Mouse (Mus musculus) naive thymus-derived CD4-positive, alpha-beta T cell, adult 2 months (primary cell): ENCODE measurements at regions not wholly inside any gene's neighbourhood (a gene's known extent, or its start where the extent isn't known, plus 50 kb on each side); places are given as distances from the start of the nearest gene placed in this dataset.

ENCODE experiments used
- DNase-seq: peaks from one replicate; pipeline ENCODE4 v3.0.0-alpha.2; 2011; ENCODE audit warnings: low read depth

DNA sequence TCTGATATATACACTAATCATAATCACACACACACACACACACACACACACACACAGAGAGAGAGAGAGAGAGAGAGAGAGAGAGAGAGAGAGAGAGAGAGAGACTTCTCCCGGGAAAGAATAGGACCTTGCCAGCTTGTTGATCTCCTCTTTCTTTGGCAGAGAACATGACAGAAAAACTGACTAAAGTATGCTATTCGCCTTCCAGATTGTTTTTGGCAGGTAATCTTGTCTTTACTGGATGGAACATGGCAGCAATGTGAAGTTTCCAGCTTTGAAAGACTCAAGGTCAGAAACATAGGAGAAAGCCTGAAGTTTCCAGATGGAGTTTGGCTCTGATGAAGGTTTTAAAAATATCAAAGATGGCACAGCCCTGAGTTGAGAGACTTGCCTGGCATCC, 87.8 kb upstream of the Cpm start:
- DNase-seq: no peak

DNA sequence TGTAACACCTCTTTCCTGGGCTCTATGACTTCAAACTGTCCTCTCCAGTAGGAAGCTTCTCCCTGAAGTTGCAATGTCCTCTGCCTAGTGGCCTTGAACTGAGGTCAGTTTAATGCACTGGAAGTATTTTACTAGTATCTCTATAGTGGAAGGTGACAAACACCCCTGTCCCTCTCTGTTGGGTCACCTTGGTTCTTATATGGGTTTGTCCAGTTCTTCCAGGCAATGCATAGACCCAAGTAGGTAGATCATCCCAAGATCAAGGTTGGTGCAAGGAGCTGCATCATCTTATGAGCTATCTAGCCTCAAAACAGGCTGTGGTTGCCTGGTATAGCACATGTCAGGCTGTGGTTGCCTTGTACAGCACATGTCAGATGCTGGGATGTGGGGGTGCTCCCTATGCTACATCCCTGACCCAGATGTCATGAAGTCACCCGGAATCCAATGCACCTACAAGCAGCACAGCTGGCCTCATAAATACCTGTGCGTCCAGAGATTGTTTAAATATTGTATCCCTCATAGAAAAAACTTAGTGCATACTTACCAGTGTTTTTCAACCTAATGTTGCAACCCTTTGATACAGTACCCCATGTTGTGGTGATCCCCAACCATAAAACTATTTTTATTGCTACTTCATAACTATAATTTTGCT, 88.4 kb upstream of the Cpm start:
- no peak for DNase-seq

DNA sequence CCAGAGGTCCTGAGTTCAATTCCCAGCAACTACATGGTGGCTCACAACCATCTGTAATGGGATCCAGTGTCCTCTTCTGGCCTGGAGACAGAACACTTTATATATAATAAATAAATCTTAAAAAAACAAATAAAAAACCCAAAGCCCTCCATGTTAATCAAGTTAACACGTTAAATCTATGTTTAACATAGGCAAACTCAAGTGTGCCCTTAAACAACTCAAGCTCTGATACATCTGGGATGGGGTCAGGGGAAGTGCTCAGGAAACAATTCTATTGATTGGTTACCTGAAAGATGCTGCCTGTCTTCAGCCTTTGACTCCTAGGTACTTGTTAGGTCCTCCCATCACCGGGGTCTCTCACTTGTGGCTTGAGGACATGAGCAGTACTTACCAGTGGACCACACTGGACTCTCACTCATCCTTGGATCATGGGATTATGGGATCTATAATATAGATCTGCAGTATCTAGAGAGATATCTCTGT, 89.1 kb upstream of the Cpm start:
- no peak for DNase-seq

DNA sequence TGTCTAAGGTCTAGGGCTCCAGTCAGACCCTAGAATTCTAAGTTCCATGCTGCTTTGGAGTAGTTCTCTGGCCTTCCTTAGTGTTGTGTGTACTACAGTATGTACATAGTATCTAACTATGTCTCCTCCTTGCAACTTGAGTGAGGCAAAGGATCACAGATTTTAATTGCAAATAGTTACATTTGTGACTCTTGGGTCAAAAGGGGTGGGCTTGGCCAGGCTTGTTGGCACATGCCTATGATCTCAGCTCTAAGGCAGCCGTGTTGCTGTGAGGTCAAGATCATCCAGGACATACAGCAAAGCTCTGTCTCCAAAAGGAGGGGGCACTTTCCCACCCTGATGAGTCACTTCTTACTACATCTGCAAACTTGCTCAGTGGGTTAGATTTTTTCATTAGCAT, 89.8 kb upstream of the Cpm start:
- DNase-seq: no peak

DNA sequence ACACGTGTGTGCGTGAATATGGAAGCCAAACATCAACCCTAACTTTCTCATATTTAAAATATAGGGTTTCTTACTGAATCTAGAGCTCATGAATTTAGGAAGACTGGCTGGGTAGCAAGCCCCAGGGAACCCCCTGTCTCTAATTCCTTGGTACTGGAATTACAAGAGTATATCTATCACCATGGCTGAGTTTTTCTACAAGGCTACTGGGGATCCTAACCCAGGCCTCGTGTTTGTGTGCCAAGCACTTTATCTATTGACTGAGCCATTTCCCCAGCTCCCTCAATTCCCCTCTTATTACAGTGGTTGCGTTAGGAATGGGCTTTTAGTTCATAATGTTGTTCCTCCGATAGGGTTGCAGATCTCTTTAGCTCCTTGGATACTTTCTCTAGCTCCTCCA, 90.6 kb upstream of the Cpm start:
- DNase-seq: no peak

DNA sequence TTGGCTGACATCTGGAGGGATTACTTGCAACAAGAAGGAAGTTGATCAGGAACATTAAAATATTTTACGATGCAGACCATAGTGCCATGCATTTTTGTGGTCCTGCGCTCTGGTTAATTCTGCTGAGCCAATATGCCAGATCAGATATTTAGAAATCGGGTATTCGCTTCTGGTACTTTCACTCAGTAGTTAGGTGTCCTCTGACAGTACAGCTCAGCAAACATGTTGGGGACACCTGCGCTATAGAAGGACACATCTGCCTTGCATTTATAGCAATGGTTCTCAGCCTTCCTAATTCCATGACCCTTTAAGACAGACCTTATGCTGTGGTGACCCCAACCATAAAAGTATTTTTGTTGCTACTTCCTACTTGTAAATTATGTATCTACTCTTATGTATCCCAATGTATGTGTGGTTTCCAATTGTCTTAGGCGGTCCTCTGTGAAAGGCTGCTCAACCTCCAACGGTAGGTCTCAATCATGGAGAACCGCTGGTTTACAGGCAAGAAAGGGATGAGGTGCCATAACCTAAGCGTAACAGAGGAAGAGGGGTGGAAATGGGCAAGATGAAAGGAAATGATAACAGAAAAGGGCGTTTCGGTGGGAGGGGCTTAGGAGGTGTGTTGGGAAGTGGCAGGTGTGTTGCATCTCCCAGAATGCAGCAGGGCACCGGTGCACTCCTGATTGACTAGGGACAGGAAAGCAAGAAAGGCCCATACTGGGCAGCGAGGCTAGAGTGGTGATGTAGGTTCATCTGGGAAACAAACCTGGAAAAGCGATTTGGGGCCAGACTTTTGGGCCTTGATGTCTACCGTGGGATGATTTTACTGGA, 92.3 kb upstream of the Cpm start:
- DNase-seq: no peak

DNA sequence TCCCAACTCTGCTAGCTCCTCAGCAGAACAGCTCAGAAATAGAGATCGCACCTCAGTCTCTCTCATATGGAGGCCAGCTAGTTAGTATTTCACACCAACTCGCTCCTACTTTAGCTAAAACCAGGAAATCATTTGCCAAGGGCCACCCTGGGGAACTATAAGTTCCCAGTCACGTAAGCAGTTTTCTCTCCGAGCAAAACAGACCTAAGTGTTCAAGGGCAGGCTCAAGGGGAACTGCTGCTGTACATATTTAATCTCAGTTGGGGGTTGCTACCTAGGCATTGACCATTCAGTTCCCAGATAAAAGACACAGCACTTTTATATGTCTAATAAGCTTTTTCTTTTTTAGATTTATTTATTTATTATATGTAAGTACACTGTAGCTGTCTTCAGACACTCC, 93.5 kb upstream of the Cpm start:
- no peak for DNase-seq

DNA sequence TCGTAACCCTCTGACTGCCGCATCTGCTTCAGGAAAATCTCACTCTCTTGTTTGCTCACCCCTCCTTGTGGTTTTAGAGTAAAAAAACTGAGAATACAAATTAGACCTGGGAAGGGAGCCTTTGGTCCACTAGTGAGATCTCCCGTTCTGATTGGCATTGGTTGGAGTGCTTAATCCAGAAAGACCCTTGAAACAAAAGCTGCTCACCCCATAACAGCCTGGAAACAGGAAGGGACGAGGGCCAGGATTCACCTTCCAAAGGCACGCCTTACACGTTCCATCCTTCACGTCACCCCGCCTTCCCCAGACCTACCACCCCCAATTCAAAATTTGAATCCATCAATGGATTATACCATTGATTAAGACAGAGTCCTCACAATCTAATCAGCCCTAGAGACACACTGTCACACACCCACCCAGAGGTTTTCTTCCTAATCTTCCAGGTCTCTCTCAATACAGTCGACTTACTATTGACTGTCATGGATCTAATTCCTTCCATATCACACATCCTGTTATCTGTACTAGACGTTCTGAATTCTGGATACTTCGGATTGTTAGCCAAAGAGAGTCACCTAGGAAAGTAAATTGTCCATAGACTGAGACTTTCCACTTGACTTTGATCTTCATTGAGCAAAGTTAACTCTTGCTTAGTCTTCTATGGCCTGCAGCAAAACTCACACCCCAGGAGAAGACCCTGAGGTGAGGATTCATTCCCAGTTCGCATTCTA, 94.1 kb upstream of the Cpm start:
- no peak for DNase-seq

DNA sequence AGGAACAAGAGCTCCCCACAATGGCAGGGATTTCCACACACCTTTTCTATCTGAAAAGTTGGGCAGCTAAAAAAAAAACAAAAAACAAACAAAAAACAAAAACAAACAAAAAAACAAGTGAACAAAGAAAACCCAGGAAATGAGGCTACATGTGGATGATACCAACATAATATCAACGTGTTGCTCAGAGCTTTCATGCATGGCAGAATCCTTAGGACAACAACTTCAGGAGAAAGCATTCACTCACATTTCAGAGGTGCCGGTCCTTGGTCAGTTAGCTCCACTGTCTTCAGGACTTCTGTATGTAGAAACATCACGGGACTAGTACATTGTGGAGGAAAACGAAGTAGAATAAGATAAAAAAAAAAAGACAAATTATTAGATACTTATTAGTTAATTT, 94.8 kb upstream of the Cpm start:
- no peak for DNase-seq

DNA sequence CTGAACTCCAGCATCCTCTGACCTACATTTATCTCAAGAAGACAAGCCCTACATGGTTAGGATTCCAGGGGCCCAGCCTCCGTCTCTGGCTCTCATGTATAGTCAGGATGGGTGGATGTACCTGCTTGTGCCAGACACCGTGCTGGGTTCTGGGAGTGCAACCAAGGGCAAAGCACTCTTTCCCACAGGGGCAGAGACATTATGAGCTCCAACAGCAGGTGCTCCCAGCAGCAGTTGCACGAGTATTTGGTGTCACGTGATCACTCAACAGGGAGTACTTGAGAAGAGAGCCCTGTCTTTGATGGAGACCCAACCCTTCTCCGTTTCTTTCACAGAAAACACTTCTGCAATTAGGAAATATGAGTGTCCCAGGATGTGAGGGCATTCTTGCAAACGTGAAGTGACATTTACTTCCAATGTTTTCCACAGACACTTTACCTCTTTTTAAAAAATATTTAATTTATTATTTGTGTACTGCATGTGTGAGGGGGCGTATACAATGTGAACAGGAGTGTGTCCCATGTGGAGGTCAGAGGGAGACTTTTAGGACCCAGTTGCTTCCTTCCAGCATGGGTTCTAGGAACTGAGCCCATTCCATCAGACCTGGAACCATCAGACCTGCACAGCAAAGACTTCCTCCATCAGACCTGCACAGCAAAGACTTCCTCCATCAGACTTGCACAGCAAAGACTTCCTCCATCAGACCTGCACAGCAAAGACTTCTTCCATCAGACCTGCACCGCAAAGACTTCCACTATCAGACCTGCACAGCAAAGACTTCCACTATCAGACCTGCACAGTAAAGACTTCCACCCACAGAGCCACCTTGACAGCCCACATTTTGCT, 95.5 kb upstream of the Cpm start:
- DNase-seq: no peak

DNA sequence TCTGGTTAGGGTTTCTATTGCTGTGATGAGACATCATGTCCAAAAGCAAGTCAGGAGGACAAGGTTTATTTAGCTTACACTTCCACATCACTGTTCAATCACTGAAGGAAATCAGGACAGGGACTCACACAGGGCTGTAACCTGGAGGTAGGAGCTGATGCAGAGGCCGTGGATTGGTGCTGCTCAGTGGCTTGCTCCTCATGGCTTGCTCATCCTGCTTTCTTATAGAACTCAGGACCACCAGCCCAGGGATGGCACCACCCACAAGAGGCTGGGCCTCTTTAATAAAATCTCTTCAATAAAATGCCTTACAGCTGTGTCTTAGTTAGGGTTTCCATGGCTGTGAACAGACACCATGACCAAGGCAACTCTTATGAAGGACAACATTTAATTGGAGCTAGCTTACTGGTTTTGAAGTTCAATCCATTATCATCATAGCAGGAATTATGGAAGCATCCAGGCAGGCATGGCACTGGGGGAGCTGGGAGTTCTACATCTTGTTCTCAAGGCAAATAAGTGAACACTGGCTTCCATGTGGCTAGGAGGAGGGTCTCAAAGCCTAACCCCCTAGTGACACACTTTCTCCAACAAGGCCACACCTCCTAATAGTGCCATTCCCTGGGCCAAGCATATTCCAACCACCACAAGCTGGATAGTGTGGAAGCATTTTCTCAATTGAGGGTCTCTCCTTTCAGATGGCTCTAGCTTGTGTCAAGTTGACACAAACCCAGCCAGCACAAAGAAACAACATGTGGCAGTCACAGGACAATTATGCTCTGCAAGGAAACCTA, 96.4 kb upstream of the Cpm start:
- no peak for DNase-seq

DNA sequence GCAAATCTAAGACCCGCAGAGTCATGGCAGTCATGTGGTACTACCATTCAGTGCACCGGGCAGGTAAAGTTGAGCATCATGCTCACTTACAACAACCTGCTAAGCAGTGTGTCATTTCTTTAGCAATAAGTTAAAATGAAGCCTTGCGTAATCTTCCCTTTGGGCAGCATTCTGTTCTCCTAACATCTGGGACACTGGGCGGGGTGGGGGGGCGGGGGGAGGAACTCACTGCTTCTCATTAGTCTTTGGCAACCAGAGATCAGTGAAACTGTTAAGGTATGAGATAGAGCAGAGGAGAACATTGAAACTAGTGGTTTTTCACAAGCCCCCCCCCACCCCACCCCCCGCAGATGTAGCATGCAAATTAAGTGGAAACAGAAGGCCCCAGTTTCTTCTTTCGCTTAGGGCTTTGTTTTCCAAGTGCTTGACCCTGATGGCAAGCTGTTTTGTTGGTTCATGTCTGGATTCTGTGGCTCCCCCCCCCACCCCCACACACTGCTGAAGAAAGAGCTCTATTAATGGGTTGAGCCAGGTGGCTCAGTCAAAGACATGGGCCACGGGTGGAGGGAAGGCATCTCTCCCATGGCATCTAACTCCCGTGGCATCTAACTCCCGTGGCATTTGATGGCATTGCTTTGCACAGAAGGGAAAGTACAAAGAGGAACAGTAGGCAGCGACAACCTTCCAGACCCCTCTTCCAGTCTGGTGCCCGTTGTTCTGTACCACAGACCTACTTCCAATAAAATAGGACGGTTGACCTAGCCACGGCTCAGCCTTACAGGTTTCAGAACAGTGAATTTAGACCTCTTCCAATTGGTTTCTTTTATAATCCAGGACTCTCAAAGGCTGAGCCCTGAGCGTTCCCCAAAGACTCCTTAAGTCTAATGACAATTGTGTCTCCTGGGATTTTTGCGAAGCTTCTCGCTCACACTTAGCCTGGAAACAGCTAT, 97.2 kb upstream of the Cpm start:
- no peak for DNase-seq

DNA sequence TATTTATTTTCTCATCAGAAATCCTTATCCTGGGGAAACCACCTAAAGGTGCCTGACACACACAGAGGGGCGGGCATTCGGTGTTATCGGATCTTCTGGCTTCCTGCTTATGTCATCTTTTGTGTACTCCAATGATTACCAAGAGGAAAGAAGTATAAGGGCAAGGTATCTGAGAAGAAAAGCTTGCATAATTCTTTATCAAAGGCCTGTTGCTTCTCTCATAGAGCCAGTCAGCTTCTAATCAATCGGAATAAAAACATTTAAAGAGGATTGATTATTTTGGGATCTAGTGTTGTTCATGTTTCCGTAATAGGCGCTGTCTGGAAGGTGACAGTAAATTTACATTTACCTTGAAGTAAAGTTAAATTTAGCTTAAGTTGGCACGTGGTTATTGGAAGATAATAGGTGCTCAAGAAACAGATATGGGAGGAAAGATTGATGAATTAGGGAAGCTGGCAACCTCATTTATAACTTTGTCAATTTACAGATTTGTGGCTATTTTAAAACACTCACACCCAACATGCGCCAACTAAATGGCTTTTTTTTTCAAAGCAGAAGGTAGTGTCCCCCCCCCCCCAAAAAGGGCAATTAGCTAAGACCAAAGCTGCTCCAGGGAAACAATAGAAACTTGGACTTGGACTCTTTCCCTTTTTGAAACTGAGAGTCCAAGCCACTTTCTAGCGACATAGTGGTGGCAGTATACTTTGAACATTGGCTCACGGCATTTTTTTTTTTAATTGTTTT, 98.3 kb upstream of the Cpm start:
- peak; percentile 41 for DNase-seq

DNA sequence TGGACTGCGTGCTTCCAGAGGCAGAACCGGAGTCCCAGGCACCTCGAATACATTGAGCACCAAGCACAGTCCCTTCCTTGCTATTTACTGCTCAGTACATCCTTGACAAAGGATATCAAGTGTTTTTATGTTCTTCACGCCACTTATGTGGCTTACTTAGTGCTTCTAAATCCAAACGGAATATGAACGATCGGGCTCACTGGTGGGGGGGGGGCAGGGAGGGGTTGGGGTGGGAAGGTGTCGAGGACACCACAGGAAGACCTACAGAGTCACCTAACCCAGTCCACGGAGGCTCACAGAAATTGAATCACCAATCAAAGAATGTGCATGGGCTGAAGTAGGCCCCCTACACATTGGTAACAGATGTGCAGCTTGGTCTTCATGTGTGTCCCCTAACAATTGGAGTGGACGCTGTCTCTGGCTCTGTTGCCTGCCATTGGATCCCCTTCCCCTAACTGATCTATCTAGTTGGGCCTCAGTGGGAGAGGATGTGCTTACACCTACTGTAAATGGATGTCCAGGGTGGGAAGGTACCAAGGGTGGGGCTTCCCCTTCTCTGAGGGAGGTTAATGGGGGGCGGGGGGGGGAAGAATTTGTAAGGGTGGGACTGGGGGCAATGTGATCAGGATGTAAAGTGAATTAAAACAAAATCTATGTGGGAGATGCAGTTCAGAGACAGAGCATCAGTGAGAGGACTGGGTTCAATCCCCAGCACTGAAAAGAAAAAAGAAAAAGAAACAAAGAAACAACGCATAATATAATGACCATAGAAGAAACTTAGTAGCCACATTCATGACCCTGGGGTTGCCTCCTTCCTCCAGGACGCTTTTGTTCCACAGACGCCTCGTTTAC, 99.1 kb upstream of the Cpm start:
- no peak for DNase-seq

DNA sequence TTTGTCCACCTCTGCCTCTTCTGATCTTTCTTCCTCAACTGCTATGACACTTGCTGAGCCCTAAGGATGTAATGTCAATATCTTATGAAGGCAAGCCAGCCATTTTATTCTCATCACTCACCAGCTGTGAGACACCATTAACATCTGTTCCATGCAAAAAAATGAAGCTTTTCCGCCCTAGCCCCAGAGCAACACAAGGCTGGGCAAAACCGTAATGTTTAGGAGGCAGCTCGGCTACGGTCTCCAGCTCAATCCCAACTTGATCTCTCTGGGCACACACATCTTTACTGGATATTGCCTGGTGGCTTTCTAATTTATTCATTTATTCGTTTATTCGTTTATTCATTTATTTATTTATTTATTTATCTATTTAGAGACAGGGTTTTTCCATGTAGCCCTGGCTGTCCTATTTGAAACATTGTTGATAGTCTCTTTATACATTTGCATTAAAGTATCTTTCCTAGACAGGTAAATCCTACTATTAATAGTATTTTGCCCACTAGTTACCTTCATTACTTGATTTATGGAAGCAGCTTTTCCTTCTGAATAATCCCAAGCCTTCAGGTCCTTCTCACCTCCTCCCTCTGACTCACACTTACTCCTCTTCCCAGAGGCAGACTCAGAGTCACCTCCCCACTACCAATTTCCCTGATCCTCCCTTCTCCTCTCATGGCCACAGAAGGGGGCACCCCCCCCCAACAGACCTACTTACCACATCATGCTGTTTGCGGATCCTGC, 99.9 kb upstream of the Cpm start:
- DNase-seq: no peak

DNA sequence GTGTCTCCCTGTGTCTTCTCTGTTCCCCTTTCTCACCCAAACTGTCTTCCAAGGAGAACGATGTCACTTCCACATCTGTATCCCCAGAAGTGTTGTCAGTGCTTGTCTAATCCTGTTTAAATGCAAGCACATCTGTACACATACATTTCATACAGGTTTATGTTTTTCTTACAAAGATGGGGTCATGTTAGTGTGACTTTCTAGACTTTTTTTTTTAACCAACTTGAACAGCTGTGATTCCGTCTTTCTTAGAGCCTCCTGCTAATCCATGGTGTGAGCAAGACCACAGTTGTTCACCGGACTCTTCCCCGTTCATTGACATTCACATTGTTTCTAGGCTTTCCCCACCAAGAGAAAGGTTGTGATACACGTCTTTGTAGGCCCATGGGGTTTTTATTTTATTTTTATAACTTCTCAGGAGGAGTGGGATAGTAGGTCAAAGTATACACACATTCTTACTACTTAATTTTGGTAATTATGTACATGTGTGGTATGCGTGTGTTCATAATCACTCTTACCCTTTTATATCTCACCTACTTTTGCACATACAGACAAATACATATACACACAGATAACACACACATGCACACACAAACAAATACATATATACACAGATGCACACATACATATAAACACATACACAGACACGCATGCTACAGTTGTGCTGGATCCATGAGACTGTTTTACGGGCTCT, 100.6 kb upstream of the Cpm start:
- DNase-seq: no peak

DNA sequence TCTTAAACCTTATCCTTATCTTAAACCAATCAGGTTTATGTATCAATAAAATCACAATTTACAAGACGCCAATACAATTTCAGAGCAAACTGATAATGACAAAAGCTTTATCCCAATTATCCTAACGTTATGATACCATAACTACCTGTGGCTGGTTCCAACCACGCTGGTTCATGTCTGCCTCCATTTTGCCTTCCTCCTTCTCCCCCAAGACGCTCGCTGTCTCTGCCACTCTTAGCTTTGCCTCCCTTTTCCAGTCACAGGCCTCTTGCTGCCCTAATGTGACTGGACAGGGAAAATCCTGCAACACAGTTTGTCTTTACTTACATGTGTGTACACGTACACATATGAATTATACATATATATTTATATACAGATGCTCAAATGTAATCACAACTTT, 101.3 kb upstream of the Cpm start:
- DNase-seq: no peak
